Mouse (Mus musculus) layer of hippocampus, adult 9-11 months (tissue): ENCODE measurements around the gene Cnbd2.

Source experiments
- DNase-seq: peaks from one replicate; pipeline ENCODE4 v3.0.0; 2022

The Cnbd2 gene

DNA sequence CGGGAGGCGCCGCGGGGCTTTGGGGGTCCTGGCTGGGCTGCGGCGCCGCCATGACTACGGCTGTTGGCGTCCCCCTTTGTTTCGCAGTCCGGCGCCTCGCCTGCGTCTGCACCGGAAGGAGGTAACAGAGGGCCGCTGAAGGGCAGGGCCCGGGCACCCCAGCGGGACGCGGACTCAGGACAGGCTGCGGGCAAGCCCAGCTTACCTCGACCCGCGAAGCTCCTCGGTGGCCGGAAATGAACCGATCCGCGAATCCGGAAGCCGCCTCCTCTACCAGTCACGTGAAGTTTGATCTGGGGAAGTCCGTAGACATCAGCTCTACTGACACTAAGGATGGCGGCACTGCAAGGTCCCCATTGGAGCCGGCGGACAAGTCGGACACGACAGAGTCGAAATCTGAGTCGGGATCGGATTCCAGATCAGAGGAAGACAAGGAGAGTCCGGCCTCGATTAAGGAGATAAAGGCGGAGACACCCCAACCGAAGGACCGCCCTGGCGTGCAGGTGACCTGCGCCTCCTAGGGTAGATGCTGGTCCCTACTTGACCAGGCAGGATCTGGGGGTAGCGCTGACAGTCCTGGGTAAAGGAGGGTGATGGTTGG lies at the start of gene Cnbd2, which contains the start of gene Scand1:
Cnbd2 (plus strand) TSS at position 3 of the 601 bp plus-strand sequence.
Scand1 (minus strand) TSS at position 408 of the 601 bp plus-strand sequence.
- DNase-seq = peak; percentile 81

DNA sequence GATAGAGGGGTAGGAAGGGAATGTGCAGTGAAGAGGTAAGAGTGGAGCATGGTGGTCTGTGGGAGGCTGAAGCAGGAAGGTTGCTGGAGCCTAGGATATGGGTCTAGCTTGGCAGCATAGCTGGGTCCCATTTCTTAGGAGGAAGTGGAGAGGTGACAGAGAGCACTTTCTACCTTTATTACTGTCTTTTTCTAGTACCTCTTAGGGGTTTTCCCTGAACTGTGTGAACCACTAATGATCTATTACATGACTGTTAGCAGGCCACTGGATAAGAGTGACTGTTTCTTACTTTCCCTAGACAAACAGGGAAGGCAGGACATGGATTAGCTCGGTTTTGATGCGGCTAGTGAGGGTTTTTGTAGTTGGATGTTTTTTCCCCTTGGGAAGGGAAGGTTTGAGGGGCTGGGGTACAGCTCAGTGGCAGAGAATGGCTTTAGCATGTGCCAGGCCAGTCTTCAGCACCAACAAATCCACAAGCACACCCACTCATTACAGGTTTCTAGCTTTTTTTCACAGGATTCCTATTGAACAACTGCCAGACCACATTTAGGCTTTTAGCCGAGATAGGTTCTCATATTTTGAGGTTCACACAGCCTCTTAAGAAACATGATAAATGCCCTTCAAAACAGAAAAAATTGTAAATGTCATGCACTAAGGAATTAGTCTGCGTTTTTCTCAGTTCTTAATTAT lies 48.8 kb upstream of the Cnbd2 start:
- DNase-seq = no peak

DNA sequence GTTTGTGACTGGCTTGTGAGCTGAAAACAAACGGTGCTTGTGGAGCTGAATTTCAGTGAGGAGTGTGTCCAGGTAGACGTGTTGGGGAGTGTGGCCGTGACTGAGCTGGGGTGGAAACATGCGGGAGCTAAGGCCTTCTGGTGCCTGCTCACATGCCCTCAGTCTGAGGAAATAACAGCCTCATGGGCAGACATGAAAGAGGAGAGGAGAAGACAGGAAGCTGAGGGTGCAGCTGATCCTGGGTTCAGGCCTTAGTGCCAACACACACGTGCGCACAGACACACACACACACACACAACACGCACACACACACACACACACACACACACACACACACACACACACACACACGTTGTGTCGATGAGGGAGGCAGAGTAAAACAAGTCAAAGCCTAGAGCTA lies 44.5 kb upstream of the Cnbd2 start:
- DNase-seq = no peak

DNA sequence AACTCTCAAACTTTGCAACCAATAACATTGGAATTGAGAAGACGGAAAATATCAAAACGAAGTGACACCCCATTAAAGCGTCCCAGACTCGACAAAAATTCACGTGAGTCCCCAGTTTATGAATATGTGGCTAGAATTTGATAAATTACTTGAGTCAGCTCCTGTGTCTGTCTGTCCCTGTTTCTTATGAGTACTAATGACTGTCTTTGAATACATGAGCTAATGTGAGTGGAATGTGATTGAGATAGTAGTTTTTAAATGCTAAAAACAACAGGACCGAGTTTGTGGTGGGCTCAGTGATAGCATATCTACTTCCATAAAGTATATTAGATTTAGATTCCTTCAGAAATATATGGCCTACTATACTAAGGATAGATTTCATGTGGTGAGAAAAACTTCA lies 39.5 kb upstream of the Cnbd2 start:
- DNase-seq = no peak

DNA sequence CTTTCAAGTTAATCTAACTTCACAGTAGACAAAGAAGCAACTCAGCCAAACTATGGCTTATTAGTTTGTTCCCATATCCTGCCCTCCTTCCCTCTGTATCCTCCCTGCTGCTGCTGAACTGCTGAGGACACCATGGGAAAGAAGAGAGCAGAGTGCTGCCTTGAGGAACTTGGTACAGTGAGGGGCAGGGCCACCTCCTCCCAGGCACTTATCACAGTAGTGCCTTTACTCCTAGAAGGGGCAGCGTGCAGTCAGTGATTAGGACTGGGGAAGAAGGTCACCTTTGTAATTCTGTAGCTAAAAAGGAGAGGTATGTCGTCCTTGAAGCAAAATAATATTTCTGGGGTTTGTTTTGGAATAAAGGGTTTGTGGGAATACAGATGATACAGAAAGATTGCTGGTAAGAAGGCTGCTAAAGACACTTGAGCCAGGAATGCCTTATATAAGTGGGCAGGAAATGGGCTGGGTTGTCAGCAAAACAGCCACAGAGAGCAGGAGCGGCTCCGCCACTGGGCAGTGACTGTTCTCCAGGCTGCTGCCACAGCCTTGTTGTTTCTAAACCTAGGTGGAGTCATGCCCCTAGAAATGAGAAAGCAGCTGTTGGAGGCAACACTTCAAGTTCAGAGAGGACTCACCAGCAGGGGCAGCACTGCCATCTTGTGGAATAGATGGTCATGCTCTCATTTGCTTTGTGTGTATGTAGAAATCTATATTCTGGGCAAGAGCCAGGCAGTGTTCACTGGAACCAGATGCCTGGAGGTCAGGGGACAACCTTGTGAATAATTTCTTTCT lies 33.7 kb upstream of the Cnbd2 start:
- DNase-seq = peak; percentile 87

DNA sequence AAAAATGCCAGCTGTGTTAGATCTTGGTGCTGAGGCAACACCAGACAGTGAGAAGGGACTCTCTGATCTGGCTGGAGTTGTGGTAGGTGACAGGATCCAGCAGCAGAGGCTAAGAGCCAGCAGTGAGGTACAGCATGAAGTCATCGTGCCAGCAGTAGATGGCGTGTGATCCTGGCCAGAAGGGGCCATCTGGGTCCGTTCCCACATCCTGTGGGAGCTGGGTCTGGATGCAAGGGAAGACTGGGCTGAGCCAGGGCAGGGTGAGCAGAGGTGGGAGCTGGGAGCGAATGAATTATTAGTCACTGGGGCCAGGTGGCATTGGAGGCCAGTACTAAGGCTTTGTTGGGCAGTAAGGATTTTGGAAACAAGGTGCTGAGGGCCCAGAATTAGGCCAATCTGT lies 30.9 kb upstream of the Cnbd2 start:
- DNase-seq = no peak

DNA sequence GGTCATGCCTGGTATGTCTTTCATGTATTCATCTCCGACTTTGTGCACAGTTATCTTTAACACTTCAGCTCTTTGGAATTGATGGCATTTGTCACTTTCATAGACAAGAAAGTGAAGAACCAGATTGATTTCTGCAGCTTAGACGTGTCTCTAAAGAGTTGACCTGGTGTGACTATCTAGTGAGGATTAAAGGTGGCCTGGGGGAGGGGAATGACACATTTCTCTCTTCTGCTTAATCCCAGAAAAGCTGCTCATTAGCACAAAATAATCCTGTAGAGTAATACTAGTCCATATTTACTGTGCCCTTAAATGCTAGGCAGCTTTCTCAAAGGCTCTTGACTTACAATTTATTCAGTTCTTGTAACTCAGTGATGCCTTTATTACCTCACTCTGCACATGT lies 26.9 kb upstream of the Cnbd2 start:
- DNase-seq = no peak

DNA sequence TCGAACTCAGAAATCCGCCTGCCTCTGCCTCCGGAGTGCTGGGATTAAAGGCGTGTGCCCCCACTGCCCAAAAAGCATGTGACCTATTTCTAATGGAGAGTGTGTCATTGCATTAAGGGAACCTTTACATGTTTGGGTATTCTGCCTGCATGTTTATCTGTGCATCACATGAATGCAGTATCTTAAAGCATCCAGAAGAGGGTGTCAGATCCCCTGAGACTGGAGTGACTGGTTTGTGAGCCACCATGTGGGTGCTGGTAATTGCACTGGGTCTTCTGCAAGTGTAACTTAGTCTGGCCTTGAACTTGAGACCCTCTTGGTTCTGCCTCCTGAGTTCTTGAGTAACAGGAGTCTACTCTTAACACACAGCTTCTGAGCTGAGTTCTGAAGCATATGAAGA lies 25.4 kb upstream of the Cnbd2 start:
- no peak for DNase-seq

DNA sequence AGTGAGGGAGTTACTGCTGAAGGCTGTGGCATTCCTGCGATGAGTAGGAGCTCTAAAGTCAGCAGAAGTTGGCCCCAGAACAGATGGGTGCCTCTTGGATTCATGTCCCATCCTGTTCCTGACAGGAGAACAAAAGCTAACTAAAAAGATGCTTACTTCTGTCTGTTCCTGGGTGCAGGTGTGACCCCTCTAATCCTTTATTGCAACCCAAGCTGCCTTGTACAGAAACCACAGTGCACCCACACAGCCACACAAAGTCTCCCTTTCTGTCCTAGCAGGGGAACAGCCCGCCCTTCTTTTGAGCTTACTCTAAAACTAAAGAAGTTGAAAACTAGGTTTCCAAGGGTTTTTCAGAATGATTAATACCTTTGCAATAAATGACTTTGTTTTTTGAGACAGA lies 23.9 kb upstream of the Cnbd2 start:
- DNase-seq = no peak

DNA sequence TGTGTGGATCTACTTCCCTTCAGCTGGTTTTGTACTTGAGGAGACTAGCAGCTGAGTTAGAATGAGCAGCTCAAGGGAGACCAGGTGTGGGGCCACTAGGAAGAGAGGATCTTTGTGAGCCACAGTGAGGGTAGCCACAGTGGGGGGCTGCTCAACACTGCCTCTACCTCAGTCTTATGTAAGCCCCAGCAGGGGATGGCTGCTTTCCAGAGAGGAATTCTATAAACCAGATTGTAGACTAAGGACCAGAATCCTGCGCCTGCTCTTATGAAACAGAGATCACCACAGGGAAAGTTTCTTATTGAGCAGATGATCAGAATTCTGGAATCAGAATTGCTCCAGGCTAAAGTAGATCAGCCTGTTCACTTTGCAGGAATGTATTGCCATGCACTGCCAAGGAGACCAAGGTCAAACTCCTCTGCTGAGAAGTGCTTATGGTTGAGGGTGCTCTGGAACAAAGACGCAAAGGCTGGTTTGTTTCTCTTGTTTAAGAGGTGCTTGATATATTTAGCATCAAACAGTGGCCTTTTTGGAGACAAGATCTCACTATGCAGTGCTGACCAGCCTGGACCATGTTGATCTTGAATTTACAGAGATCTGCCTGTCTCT lies 22.4 kb upstream of the Cnbd2 start:
- peak; percentile 48 for DNase-seq

DNA sequence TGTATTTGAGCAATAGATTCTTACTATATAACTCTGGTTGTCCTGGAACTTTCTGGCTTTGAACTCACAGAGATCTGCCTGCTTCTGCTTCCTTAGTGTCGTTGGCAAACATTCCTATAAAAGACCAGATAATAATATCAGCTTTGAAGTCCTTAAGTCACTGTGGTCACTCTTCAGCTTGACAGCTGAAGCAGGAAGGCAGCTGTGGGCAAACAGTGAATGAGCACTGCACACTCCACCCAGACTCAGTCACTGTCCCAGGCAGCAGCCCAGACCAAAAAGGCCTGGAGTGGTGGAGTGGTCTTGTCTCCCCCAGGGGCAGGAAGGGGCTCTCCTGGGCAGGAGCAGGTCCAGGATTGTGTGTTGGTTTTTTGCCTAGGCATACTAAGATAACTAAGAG lies 20.1 kb upstream of the Cnbd2 start:
- no peak for DNase-seq

DNA sequence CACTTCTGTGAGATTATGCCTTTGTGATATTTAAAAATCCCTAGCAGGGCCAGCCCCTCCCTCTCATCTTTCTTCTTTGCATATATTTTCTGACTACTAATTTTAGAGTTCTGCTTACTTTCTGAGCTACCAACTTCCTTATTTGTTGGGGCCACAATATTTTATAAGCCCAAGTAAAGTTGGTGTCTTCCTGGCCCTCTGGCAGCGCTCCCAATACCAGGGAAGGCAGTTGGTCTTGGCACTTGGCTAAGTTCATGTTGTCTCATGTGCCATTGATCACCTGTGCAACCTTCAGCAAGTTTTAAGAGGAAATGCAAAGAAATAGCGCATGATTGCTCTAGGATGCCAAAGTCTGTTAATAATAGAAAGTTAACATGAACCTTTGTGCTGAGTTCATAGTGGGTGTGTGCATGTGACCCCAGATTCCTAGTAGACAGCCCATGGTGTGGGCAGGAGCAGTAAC lies 16.5 kb upstream of the Cnbd2 start:
- DNase-seq = no peak

DNA sequence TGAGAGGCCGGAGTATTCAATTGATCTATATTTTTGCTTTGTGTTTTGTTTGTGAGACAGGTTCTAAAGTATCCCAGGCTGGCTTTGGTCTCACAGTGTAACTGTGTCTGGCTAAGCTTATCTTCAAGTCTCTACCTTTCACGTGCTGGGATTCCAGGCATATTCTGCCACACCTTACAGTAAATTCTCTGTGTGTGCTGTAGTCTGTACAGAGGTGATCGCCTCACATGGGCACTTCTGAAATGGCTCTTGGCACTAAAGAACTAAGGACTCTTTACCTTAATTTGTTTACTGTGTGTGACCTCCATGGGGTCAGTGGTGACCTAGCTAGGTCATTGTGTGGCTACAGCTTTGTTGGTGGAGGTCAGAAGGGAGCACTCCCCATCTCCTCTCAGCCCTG lies 15.9 kb upstream of the Cnbd2 start:
- no peak for DNase-seq

DNA sequence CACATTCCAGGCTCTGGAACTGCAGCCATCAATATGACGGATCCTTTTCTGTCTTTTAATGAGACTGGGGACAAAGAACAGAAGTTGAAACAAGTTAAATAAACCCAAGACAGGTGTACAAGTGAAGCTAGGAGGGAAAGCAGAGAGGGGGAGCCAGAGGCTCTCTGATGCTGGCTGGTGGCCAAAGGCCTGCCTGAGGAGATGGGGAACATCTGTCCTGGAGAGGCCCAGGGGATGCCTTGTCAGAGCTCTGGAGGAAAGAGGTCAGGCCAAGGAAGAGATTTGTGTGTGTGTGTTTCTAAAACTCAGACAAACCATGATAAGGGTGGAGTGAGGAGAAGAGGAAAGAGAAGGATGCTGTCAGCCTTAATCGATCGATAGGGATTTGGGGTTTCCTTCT lies 14.4 kb upstream of the Cnbd2 start:
- no peak for DNase-seq

DNA sequence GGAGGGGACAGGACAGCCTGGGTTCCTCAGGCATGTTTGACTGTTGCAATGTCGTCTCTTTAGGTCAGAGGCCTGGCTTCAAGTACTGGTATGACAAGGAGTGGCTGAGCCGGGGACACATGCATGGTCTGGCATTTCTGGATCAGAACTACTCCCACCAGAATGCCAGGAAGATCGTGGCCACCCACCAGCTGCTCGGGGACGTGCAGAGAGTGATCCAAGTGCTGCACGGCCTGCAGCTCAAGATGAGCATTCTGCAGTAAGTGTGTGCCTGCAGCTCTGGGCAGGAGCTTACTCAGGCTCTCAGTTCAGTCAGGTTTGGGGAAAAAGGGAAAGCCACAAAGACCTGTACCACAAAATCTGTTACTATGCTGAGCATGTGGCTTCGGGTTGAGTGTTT lies 13.6 kb upstream of the Cnbd2 start:
- peak; percentile 33 for DNase-seq

DNA sequence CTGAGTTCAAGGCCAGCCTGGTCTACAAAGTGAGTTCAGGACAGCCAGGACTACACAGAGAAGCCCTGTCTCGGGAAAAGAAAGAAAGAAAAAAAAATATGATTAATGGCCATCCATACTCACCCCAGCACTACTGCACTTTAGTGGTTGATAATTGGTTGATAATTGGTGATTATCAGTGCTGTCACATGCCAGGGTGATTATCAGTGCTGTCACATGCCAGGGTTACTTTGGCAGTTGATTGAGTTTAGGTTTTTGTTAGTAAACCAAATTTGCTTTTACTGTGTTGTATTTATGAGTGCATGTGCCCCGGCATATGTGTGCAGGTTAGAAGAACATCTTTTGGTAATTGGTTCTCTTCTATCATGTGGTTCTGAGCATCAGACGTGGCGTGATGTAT lies 10.0 kb upstream of the Cnbd2 start:
- no peak for DNase-seq

DNA sequence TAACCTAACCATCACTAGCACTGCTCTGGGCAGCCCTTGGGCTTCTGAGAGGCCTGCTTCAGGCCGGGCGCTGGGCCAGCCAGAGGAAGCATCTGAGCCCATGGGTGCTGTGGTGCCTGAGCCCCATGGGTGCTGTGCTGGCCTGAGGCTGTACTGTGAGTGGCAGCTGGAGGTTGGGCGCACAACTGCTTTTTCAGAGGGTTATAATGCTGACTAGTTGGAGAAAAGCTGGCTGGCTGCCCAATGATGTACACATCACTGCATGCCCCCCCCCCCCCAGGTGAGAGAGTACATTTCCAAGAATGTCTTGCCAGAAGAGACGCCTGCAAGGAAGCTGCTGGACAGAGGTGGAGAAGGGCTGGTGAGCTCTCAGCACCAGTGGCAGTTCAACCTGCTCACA lies 7.7 kb upstream of the Cnbd2 start:
- no peak for DNase-seq

DNA sequence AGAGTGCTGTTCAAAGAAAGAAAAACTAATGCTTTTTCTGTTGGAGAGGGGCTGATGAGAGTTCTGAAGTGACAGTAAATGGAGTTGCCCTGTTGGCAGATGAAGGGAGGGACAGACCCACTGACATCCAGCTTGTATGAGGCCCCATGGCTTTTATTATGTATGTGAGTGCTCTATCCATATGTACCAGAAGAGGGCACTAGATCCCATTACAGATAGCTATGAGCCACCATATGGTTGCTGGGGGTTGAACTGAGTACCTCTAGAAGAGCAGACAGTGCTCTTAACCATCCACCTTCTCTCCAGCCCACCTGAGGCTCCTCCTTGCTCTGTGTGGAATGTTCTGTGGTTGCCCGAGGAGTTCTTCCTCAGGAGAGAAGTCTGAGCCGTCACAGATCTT lies 6.3 kb upstream of the Cnbd2 start:
- no peak for DNase-seq

DNA sequence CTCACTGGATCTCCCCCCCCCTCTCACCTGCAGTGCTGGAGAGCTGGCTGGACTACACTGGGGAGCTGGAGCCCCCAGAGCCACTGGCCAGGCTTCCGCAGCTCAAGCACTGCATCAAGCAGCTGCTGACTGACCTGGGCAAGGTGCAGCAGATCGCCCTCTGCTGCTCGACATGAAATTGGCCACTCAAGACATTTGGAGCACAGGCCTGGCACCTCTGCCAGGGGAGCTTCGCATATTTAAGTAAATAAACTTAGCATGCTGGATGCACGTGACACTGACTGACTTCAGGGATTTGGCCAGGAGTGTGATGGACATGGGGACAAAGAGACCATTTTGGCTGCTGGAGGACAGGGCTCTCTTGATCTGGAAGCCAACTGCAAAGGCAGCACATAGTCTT lies 4.8 kb upstream of the Cnbd2 start:
- no peak for DNase-seq

DNA sequence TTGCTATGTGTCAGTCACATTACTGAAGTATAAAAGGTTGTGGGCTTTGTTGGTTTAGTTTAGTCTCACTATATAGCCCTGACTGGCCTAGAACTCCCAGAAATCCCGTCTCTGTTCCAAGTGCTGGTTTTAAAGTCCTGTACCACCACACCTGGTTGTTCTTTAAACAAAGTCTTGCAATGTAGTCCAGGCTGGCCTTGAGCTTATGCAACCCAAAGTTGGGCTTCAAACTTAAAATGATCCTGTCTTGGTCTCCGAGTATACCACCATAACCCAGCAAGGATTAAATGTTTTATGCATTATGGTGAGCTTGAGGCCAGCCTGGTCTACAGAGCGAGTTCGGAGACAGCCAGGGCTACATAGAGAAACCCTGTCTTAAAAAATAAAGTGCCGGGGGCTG lies 2.2 kb upstream of the Cnbd2 start:
- DNase-seq = no peak

DNA sequence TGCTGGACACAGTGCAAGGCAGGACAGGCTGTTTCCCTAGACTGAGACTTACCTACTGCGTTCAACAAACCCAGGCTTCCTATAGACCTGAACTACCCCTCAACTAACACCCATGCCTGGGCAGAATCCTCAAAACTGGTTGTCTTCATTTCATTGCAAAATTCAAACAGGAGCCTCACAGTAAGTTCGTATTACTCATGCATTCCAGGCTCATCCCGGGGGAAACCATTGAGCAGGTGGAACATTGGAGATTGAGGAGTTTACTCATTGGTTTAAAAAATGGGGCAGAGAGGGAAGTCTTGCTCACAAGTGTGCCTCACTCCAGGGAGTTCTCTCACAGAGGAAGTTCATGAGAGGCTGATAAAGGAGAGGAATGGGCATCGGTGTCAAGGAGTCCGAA lies 1.6 kb upstream of the Cnbd2 start:
- DNase-seq = no peak

DNA sequence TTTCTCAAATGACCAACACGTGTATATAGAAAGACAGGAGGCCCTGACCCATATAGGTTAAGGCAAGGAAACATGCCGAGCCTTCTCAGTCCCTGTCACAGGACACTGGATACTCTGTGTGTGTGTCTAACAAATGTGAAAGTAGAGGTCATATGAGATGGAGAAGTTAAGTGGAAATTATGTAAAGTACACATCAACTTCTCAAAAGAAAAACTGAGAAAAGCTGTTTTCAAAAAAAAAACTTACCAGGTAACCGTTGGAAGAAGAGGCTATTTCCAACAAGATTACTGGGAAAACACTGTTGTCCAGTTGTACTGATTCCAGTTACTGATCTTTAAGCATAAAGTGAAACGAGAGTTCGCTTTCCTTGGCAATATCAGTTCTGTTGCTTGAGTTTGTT lies 1.2 kb upstream of the Cnbd2 start:
- DNase-seq = no peak

DNA sequence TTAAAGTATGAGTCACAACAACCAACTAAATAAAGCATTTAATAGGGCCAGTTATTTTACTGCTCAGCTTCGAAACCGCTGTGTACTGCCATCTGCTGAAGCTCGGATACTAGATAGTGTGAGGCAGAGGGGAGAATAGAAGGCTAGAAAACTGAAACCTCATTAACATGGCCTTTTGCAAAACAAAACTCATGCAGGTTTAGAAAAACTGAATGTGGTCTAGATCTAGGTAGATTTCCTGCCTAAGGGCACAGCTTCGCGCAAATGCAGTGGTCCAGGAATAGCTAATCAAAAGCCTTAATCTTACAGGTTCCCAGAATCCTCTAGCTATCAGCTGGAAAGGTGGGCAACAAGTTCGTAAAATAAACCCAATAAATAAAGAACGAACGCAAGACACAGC lies 658 bp upstream of the Cnbd2 start:
- DNase-seq = no peak

DNA sequence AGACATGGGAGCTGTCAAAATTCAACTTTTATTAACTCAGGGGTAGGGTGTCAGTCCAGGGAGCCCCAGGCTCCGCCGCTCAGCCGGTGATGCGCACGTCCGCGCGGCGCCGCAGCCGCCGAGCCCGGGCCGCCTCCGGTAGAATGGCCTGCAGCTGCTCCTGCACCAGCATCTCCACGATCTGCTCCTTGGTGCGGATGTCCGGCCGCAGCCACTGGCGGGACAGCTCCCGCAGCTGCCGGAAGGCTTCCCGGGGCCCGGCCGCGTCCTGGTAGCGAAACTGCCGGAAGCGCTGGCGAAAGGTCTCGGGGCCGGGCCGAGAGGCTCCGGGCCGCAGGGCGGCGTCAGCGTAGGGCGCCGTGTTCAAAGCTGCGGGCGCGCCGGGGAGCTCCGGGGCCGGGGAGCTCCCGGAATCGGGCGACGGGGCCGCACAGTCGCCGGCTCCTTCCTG lies 233 bp upstream of the Cnbd2 start:
- DNase-seq = peak; percentile 35
